In the genomic region with DNA sequence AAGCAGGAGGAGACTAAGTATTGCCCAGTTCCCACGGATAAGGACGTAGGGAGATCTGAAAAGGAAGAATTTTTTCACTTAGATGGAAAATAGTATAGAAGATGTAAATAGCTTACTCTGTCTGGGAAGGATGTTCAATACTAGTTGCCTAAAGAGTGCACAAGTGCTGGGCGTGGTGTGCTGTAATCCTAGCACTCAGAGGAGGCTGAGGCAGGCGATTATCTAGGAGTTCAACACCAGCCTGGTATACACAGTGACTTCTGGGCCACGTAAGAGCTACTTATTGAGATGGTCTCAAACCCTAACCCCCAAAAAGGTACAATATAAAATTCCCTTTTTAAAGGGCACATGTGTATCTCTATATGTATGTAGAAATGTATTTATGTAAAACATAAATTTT, we compare ENCODE assay signal across 15 mouse cellular contexts. TPM values are rescaled to one million over a fixed set of nuclear protein-coding genes. Genes with fewer than 3 reads are reported as not detected.
DNase-seq lines count a peak whose midpoint lies in the region; ATAC-seq and TF ChIP-seq lines count a peak whose summit lies in the region.
"Had no signal": no experiment of that assay in that cellular context is flagged by ENCODE, and none has a peak within 500 bp of the region (broad histone marks: within the 10 kb centered on the region; RNA-seq: fewer than 3 reads in every experiment).

No protein-coding gene starts in this region.

- H3K9me3 ChIP-seq in hindbrain, embryonic 13.5 days: no peaks in the 10 kb centered on the region
- no peaks in the 10 kb centered on the region for H3K9me3 ChIP-seq in hindbrain, embryonic 11.5 days (ENCODE audit: control insufficient read depth, low read length)
- H3K9me3 ChIP-seq in MEL (replicated peaks; ENCODE audit: insufficient read depth, low read length): no peaks in the 10 kb centered on the region
- H3K9me3 ChIP-seq in erythroblast, embryonic 14.5 days (ENCODE audit: control insufficient read depth, low read length): no peaks in the 10 kb centered on the region
- no peaks in the 10 kb centered on the region for H3K9me3 ChIP-seq in midbrain, embryonic 12.5 days
- H3K9me3 ChIP-seq: limb, embryonic 15.5 days had no signal

- no peak for TF ChIP-seq EP300 in MEL (IDR thresholded peaks at IDR 0.05; ENCODE audit: low read depth in 1 of 2, low read length in 2 of 2)

- H3K4me3 ChIP-seq in hindbrain, embryonic 13.5 days: no peak overlapping the region
- no peak overlapping the region for H3K4me3 ChIP-seq in hindbrain, embryonic 11.5 days (ENCODE audit: low read depth, low read length)
- no peak overlapping the region; a peak in 1 of 4 replicates for H3K4me3 ChIP-seq in MEL (ENCODE audit: control insufficient read depth in 1 of 2, insufficient read depth in 1 of 2, low read depth in 2 of 2, low read length in 2 of 2)
- H3K4me3 ChIP-seq in erythroblast, embryonic 14.5 days (replicated peaks): peak overlapping the region; percentile 35
- no peak overlapping the region for H3K4me3 ChIP-seq in midbrain, embryonic 12.5 days

- H3K79me2 ChIP-seq in MEL (ENCODE audit: control insufficient read depth, insufficient read depth, low read length, poor library complexity): peaks cover 15% of the 10 kb centered on the region

- H3K27ac ChIP-seq in hindbrain, embryonic 13.5 days: no peak overlapping the region
- no peak overlapping the region for H3K27ac ChIP-seq in hindbrain, embryonic 11.5 days (ENCODE audit: low read depth, low read length)
- H3K27ac ChIP-seq in MEL (ENCODE audit: control insufficient read depth, low read depth, low read length): no peak overlapping the region
- H3K27ac ChIP-seq in midbrain, embryonic 12.5 days (replicated peaks): no peak overlapping the region
- H3K27ac ChIP-seq: limb, embryonic 15.5 days had no signal

- no peak for TF ChIP-seq CTCF in MEL (IDR thresholded peaks at IDR 0.05 in 2 of 3, conservative IDR thresholded peaks at IDR 0.05 in 1 of 3; ENCODE audit: control insufficient read depth in 1 of 3, insufficient read depth in 1 of 3, low read depth in 2 of 3, low read length in 3 of 3, poor library complexity in 1 of 3, severe bottlenecking in 1 of 3)

- 80% methylated on average over 5 of the region's 5 CpGs for WGBS in hindbrain, embryonic 13.5 days
- WGBS in hindbrain, embryonic 11.5 days: 85% methylated on average over 5 of the region's 5 CpGs
- 84% methylated on average over 5 of the region's 5 CpGs for WGBS in midbrain, embryonic 12.5 days

- ATAC-seq in hindbrain, embryonic 13.5 days (ENCODE audit: low FRiP score): no peak
- ATAC-seq in hindbrain, embryonic 11.5 days (ENCODE audit: low FRiP score): no peak
- no peak for ATAC-seq in midbrain, embryonic 12.5 days (ENCODE audit: low FRiP score, low read depth)
- no peak for ATAC-seq in monocyte, adult 5-6 weeks (replicated peaks; ENCODE audit: insufficient number of reproducible peaks, low FRiP score, low TSS enrichment, poor library complexity, severe bottlenecking)
- ATAC-seq: CD4-positive, CD25-positive, alpha-beta regulatory T cell, adult 4 months had no signal

- peaks cover 5% of the 10 kb centered on the region; the same call in 1 of the 2 replicates for H3K36me3 ChIP-seq in hindbrain, embryonic 13.5 days
- no peaks in the 10 kb centered on the region for H3K36me3 ChIP-seq in hindbrain, embryonic 11.5 days (ENCODE audit: control insufficient read depth, insufficient read depth, low read length)
- H3K36me3 ChIP-seq in MEL (ENCODE audit: control insufficient read depth in 1 of 2, insufficient read depth in 2 of 2, low read length in 2 of 2): peaks cover 0 to 28% of the 10 kb centered on the region in 2 experiments
- H3K36me3 ChIP-seq in erythroblast, embryonic 14.5 days (ENCODE audit: control insufficient read depth): peaks cover 7% of the 10 kb centered on the region
- H3K36me3 ChIP-seq in midbrain, embryonic 12.5 days: peaks cover 14% of the 10 kb centered on the region; the same call in 1 of the 2 replicates

- peak overlapping the region; percentile 32; the same call in 1 of the 2 replicates for H3K4me2 ChIP-seq in hindbrain, embryonic 13.5 days
- H3K4me2 ChIP-seq in hindbrain, embryonic 11.5 days (replicated peaks; ENCODE audit: low read depth, low read length): no peak overlapping the region
- peak overlapping the region; percentile 17 for H3K4me2 ChIP-seq in midbrain, embryonic 12.5 days (replicated peaks)

- TF ChIP-seq POLR2A in MEL (IDR thresholded peaks at IDR 0.05; ENCODE audit: control insufficient read depth in 1 of 2, insufficient read depth in 1 of 2, low read depth in 1 of 2, low read length in 2 of 2, poor library complexity in 1 of 2): no peak

- H3K4me1 ChIP-seq in hindbrain, embryonic 13.5 days (replicated peaks): peaks cover 35% of the 10 kb centered on the region
- no peaks in the 10 kb centered on the region for H3K4me1 ChIP-seq in hindbrain, embryonic 11.5 days (replicated peaks; ENCODE audit: control insufficient read depth, insufficient read depth, low read length)
- H3K4me1 ChIP-seq in MEL (ENCODE audit: control insufficient read depth in 1 of 2, insufficient read depth in 2 of 2, low read length in 2 of 2): peaks cover 3 to 5% of the 10 kb centered on the region in 2 experiments
- H3K4me1 ChIP-seq in erythroblast, embryonic 14.5 days (ENCODE audit: control insufficient read depth): peaks cover 29% of the 10 kb centered on the region
- peaks cover 14% of the 10 kb centered on the region for H3K4me1 ChIP-seq in midbrain, embryonic 12.5 days

- no peak overlapping the region for H3K9ac ChIP-seq in hindbrain, embryonic 13.5 days
- no peak overlapping the region for H3K9ac ChIP-seq in hindbrain, embryonic 11.5 days (ENCODE audit: low read depth, low read length)
- no peak overlapping the region for H3K9ac ChIP-seq in MEL (ENCODE audit: control insufficient read depth, low read depth, low read length, poor library complexity, severe bottlenecking)
- no peak overlapping the region; the same call in 1 of the 2 replicates for H3K9ac ChIP-seq in midbrain, embryonic 12.5 days (replicated peaks)

- H3K27me3 ChIP-seq in hindbrain, embryonic 13.5 days: no peaks in the 10 kb centered on the region; the same call in 1 of the 2 replicates
- H3K27me3 ChIP-seq in hindbrain, embryonic 11.5 days (ENCODE audit: control insufficient read depth, insufficient read depth, low read length): no peaks in the 10 kb centered on the region
- peaks cover 0 to 3% of the 10 kb centered on the region in 2 experiments; a peak in 2 of 4 replicates for H3K27me3 ChIP-seq in MEL (ENCODE audit: control insufficient read depth in 1 of 2, insufficient read depth in 2 of 2, low read length in 2 of 2)
- no peaks in the 10 kb centered on the region for H3K27me3 ChIP-seq in erythroblast, embryonic 14.5 days (ENCODE audit: control insufficient read depth)
- no peaks in the 10 kb centered on the region for H3K27me3 ChIP-seq in midbrain, embryonic 12.5 days
- H3K27me3 ChIP-seq: limb, embryonic 15.5 days had no signal

- no peak for DNase-seq in hindbrain, embryonic 11.5 days (ENCODE audit: low spot score)
- DNase-seq in MEL (ENCODE audit: low read depth, low spot score): peak; percentile 48
- DNase-seq in spleen, postnatal 36 days (ENCODE audit: low spot score in 2 of 2): no peak
- DNase-seq in gastrocnemius, postnatal 10 days: no peak
- DNase-seq: embryo, embryonic 11 days; gastrocnemius, postnatal 14 days; kidney, postnatal 4 days; right cerebral cortex, postnatal 25 days; thymus, adult 18-20 months had no signal

- TF ChIP-seq RAD21 in MEL (IDR thresholded peaks at IDR 0.05; ENCODE audit: low read depth, low read length): no peak

TF ChIP-seq in MEL, 35 proteins besides CTCF, POLR2A, EP300 and RAD21:
- no peak for TF ChIP-seq GATA1 (IDR thresholded peaks at IDR 0.05; ENCODE audit: low read depth, low read length)
- TF ChIP-seq SIN3A (IDR thresholded peaks at IDR 0.05; ENCODE audit: low read length): 0 out of 2 replicates have a peak, but pooled peaks have one; percentile 28
- no peak for TF ChIP-seq USF1 (IDR thresholded peaks at IDR 0.05; ENCODE audit: low read depth, low read length)

RNA-seq across cellular contexts. Expression of gene Kansl1, which starts 1.0 kb away (rescaled TPM):
- polyA plus RNA-seq in hindbrain, embryonic 13.5 days (2015; fragmentation: Nextera tagmentation; extraction: Ambion mirVana): 27.9 and 29.8 TPM in 2 replicates
- 29.8 and 31.3 TPM in 2 replicates for polyA plus RNA-seq in hindbrain, embryonic 11.5 days (2014; fragmentation: Nextera tagmentation; extraction: Ambion mirVana)
- total RNA-seq in MEL (2012; rRNA removed): 14.9 and 17.1 TPM in 2 replicates
- 10 to 100 TPM; 56.4 to 76.3 TPM for polyA plus RNA-seq in MEL (2012; ENCODE audit: insufficient read depth in 1 of 2, insufficient read length in 2 of 2, low read depth in 1 of 2, low replicate concordance in 2 of 2, missing spikeins in 1 of 2)
- 7.5 and 8.5 TPM in 2 replicates for polyA plus RNA-seq in erythroblast, embryonic 14.5 days (2012)
- 36.9 and 38.1 TPM in 2 replicates for polyA plus RNA-seq in midbrain, embryonic 12.5 days (2016; fragmentation: Nextera tagmentation; extraction: Ambion mirVana)
- total RNA-seq in gastrocnemius, postnatal 10 days (2021): 10 to 100 TPM; 22.7 to 28.9 TPM
- 46.2 to 72.5 TPM (median 48.9 TPM) in 3 replicates for total RNA-seq in monocyte, adult 5-6 weeks (2017)
